Mouse (Mus musculus): ENCODE measurements around the gene Slc17a9.

Gene Slc17a9
- long read RNA-seq, experiment 1: 0 reads
- long read RNA-seq, experiment 2: 0 reads

GRCm38 (mm10) chr2:180724585-180725413, at the start of gene Slc17a9:
TSS of gene Slc17a9 (plus strand) at chr2:180725263.
- intact Hi-C loops (cut with DNase I): loop anchor here (5.0 kb wide), 1 partner anchor 42 kb away; no protein-coding TSS in a partner anchor

- intact Hi-C loops (cut with DNase I): loop anchor here (5.0 kb wide), 2 partner anchors 36 to 71 kb away; partner anchors contain the start of gene Gid8
Measured at GRCm38 (mm10) chr2:180676706-180677105, 48.4 kb upstream of the Slc17a9 start.

GRCm38 (mm10) chr2:180678609-180679140, 46.4 kb upstream of the Slc17a9 start:
- intact Hi-C loops (cut with DNase I): loop anchor here (5.0 kb wide), 2 partner anchors 34 to 69 kb away; partner anchors contain the start of gene Gid8

GRCm38 (mm10) chr2:180681225-180681624, 43.8 kb upstream of the Slc17a9 start:
- intact Hi-C loops (cut with DNase I): loop anchor here (5.0 kb wide), 1 partner anchor 46 kb away; the partner anchor contains the start of gene Slc17a9

- intact Hi-C loops (cut with DNase I): loop anchor here (5.0 kb wide), 1 partner anchor 44 kb away; the partner anchor contains the start of gene Slc17a9
Measured at GRCm38 (mm10) chr2:180683524-180683923, 41.5 kb upstream of the Slc17a9 start.

- intact Hi-C loops (cut with DNase I): loop anchor here (5.0 kb wide), 1 partner anchor 43 kb away; the partner anchor contains the start of gene Slc17a9
Measured at GRCm38 (mm10) chr2:180684031-180684430, 41.0 kb upstream of the Slc17a9 start.

- intact Hi-C loops (cut with DNase I): no loop called here
Measured at GRCm38 (mm10) chr2:180689841-180690240, 35.2 kb upstream of the Slc17a9 start.

- intact Hi-C loops (cut with DNase I): no loop called here
Measured at GRCm38 (mm10) chr2:180692630-180693029, 32.4 kb upstream of the Slc17a9 start.

GRCm38 (mm10) chr2:180695176-180695575, 29.9 kb upstream of the Slc17a9 start:
- intact Hi-C loops (cut with DNase I): no loop called here

- intact Hi-C loops (cut with DNase I): no loop called here
Measured at GRCm38 (mm10) chr2:180700457-180700856, 24.6 kb upstream of the Slc17a9 start.

- intact Hi-C loops (cut with DNase I): no loop called here
Measured at GRCm38 (mm10) chr2:180701053-180701766, 23.9 kb upstream of the Slc17a9 start.

GRCm38 (mm10) chr2:180701767-180702621, 23.1 kb upstream of the Slc17a9 start:
- intact Hi-C loops (cut with DNase I): no loop called here

- intact Hi-C loops (cut with DNase I): no loop called here
Measured at GRCm38 (mm10) chr2:180702701-180703149, 22.3 kb upstream of the Slc17a9 start.

- intact Hi-C loops (cut with DNase I): no loop called here
Measured at GRCm38 (mm10) chr2:180703175-180703574, 21.9 kb upstream of the Slc17a9 start.

- intact Hi-C loops (cut with DNase I): no loop called here
Measured at GRCm38 (mm10) chr2:180703645-180704359, 21.3 kb upstream of the Slc17a9 start.

GRCm38 (mm10) chr2:180704591-180704990, 20.5 kb upstream of the Slc17a9 start:
- intact Hi-C loops (cut with DNase I): no loop called here

- intact Hi-C loops (cut with DNase I): no loop called here
Measured at GRCm38 (mm10) chr2:180705066-180705465, 20.0 kb upstream of the Slc17a9 start.

- intact Hi-C loops (cut with DNase I): no loop called here
Measured at GRCm38 (mm10) chr2:180705975-180706374, 19.1 kb upstream of the Slc17a9 start.

GRCm38 (mm10) chr2:180709023-180709922, 15.8 kb upstream of the Slc17a9 start:
- intact Hi-C loops (cut with DNase I): no loop called here

All from adrenal gland (tissue).